ENCODE assay signal across 25 mouse cellular contexts in genomic region chr6:119686470-119686869, GRCm38 (mm10).
"Had no signal": no experiment of that assay in that cellular context is flagged by ENCODE, and none has a peak within 500 bp of the region (broad histone marks: within the 10 kb centered on the region; RNA-seq: fewer than 3 reads in every experiment).

No protein-coding gene starts in this region.

- H3K27ac ChIP-seq: gastrocnemius, adult 2 months; heart, embryonic 10.5 days; hindbrain, embryonic 10.5 days; hindbrain, embryonic 12.5 days; hindbrain, embryonic 14.5 days; kidney, embryonic 15.5 days; kidney, postnatal 0 days; layer of hippocampus, adult 2 months; limb, embryonic 13.5 days; limb, embryonic 15.5 days; liver, embryonic 12.5 days; liver, embryonic 14.5 days had no signal

- ATAC-seq: hindbrain, embryonic 16.5 days; inflammation-experienced regulatory T-cells, adult 6 months; liver, embryonic 12.5 days had no signal

- H3K4me3 ChIP-seq: gastrocnemius, adult 2 months; heart, embryonic 10.5 days; heart, embryonic 12.5 days; hindbrain, embryonic 10.5 days; hindbrain, embryonic 12.5 days; kidney, embryonic 15.5 days; layer of hippocampus, adult 2 months; limb, embryonic 13.5 days; limb, embryonic 15.5 days; liver, embryonic 12.5 days had no signal

- DNase-seq: gastrocnemius, adult 2 months; gastrocnemius, postnatal 10 days; gastrocnemius, postnatal 25 days; heart, adult 18-20 months; heart, postnatal 10 days; heart, postnatal 4 days; kidney, adult 2 months; kidney, adult 9 months; kidney, postnatal 14 days; kidney, postnatal 36 days; left cerebral cortex, postnatal 4 days had no signal

- H3K4me1 ChIP-seq: heart, embryonic 10.5 days; heart, embryonic 12.5 days; hindbrain, embryonic 10.5 days; hindbrain, embryonic 12.5 days; kidney, embryonic 15.5 days; liver, embryonic 12.5 days had no signal

- H3K27me3 ChIP-seq: heart, embryonic 12.5 days; hindbrain, embryonic 12.5 days; kidney, embryonic 15.5 days; limb, embryonic 13.5 days; limb, embryonic 15.5 days; liver, embryonic 12.5 days had no signal

- H3K9ac ChIP-seq: heart, embryonic 12.5 days; hindbrain, embryonic 12.5 days; hindbrain, embryonic 14.5 days; kidney, embryonic 15.5 days; limb, embryonic 13.5 days; limb, embryonic 15.5 days; liver, embryonic 12.5 days; liver, embryonic 14.5 days had no signal

- H3K9me3 ChIP-seq: heart, embryonic 10.5 days; heart, embryonic 12.5 days; hindbrain, embryonic 10.5 days; hindbrain, embryonic 12.5 days; kidney, embryonic 15.5 days; limb, embryonic 13.5 days; limb, embryonic 15.5 days; liver, embryonic 12.5 days had no signal

- H3K36me3 ChIP-seq: liver, embryonic 12.5 days had no signal

- H3K4me2 ChIP-seq: heart, embryonic 12.5 days; hindbrain, embryonic 12.5 days; hindbrain, embryonic 14.5 days; kidney, embryonic 15.5 days; limb, embryonic 13.5 days; limb, embryonic 15.5 days; liver, embryonic 12.5 days had no signal
